Mouse (Mus musculus) megakaryocyte-erythroid progenitor cell, adult 5-6 weeks (primary cell): ENCODE measurements around the gene Gast. TPM values are rescaled to one million over a fixed set of nuclear protein-coding genes. Genes with fewer than 3 reads are reported as not detected.
"Not testable (repeated sequence)": the region's sequence is repeated elsewhere in the genome, so short reads cannot be mapped to it uniquely, and the experiment has no call there.

ENCODE experiments used
- ATAC-seq: replicated peaks from 2 replicates; pipeline ENCODE4 v1.8.0; 2016; ENCODE audit warnings: mild to moderate bottlenecking, inconsistent platforms; ENCODE audit not compliant: severe bottlenecking, poor library complexity, low FRiP score, low TSS enrichment
- total RNA-seq, 2 experiments: library from RNA; stranded (forward) in 1 of 2; stranded (reverse) in 1 of 2; fragments of 200-1000, 215-1000 nt in 1 of 2; fragments of >200 nt in 1 of 2; fragmentation: Nextera tagmentation in 1 of 2; gene quantifications; 2 replicates each; pipeline ENCODE4 v1.2.3; 2014 to 2017

Gene Gast
- total RNA-seq (2014; fragmentation: Nextera tagmentation) = not detected in 2 replicates
- not detected in 2 replicates for total RNA-seq (2017)

DNA sequence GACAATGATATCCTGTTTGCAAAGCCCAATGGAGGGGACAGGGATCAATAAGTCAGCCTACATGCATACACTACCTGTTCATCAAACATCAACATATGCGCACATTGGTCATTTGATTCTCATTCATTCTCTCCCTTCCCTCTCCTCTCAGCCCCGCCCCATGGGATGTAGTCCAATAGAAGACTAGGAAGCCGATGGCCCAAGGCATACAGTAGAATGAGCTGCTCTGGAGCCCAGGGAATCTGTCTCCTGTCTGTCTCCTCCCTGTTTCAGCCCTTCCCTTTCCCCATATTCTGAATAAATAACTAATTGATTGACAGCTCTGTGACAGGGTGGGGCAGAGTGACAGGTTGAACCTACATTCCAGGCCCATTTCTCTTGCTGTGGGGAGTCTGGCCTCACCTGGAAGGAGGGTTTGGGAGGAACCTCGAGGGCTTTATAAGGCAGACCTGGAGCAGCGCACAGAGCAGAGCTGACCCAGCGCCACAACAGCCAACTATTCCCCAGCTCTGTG lies at the start of gene Gast:
Gast (plus strand) TSS at position 464 of the 514 bp plus-strand sequence.
- ATAC-seq = no peak

GRCm38 (mm10) chr11:100284988-100285387 lies 49.2 kb upstream of the Gast start:
- ATAC-seq = no peak

GRCm38 (mm10) chr11:100287024-100287423 lies 47.2 kb upstream of the Gast start:
- no peak for ATAC-seq

- ATAC-seq = no peak
Measured at GRCm38 (mm10) chr11:100288942-100289341, 45.3 kb upstream of the Gast start.

DNA sequence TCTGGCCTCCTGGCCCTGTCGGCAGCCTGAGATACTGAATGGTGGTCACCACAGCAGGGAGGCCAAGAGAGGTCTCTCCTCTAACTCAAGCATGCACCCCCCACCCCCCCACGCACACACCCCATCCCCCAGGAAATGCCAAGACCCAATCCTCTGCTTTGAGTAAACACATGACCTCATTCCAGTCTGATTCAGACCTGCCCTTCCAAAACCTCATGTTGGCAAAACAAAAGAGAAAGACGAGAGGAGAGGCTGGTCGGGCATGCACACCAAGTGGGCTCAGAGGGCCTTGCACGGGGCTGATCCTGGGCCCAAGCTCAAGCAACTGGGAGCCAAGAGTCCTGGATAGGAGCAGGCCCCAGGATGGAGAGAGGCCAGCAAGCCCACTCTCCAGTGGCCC lies 44.0 kb upstream of the Gast start:
- ATAC-seq = no peak

GRCm38 (mm10) chr11:100292884-100293283 lies 41.3 kb upstream of the Gast start:
- ATAC-seq = no peak

DNA sequence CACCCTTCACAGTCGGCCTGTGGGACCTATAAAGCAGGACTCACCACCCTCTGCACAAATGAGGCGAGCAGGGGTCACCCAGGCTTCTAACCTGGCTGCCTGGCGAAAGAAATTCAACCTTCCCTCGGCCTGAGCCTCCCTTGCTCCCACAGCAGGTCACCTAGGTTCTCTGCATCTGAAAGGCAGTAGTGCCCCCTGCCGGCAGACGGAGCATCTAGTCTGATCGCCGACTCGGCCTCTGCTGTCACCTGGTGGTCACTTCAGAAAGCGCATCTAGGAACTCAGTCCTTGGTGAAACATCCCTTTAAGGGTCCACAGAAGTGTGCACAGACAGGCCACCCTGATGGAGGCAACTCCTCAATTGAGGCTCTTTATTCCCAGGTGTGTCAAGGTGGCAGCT lies 38.9 kb upstream of the Gast start:
- peak; percentile 81 for ATAC-seq

DNA sequence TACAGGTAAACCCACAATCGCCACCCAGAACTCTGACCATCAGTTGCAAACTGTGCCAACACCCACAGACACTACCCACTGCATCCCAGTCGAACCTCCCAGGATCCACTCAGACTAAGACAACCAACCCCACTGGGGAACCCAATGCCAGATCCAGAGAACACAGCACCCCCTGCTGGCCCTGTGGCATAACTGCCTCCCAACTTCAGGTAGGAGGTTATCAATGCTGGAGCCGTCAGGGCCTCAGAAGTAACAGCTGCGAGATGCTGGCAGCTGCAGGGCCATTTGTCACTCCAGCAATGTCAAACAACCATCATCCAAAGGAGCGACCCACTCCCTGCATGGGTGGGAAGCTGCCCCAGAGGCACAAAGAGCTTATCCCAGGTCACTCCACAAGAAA lies 36.4 kb upstream of the Gast start:
- ATAC-seq = peak; percentile 62

DNA sequence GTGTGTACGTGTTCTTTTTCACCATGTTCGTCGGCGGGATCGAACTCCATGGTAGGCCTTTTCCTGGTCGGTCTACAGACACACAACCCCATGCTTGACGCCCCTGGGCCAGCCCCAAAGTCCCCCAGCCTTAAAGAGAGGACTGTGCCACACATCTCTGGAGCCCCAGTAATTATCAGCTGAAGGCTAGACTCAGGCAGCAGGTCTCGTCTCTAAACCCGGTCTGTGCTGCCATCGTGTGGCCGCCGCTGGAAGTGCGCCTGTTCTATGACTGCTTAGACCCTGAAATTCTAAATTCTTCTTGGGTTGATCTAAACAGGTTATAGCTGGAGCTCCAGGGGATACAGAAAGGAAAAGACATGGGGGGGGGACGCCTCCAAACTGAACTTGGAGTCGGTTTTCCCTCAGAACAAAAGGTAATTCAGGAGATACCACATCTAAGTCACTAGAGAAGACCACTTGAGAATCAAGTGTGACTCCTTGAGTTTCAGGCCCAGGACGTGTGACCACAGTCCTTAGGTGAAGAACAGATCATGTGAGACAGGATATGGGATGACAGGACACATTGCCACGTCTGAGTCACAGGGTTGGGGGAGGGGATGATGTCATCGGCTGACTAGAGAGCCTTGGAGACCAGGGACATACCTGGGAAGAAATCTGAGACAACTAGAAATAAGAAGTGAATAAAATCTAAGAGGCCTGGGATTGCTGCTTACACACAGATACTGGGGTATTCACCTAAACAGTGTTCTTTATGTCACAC lies 35.8 kb upstream of the Gast start:
- peak; percentile 62 for ATAC-seq

- no peak for ATAC-seq
Measured at GRCm38 (mm10) chr11:100300293-100300692, 33.9 kb upstream of the Gast start.

- ATAC-seq = no peak
Measured at GRCm38 (mm10) chr11:100301292-100301691, 32.9 kb upstream of the Gast start.

DNA sequence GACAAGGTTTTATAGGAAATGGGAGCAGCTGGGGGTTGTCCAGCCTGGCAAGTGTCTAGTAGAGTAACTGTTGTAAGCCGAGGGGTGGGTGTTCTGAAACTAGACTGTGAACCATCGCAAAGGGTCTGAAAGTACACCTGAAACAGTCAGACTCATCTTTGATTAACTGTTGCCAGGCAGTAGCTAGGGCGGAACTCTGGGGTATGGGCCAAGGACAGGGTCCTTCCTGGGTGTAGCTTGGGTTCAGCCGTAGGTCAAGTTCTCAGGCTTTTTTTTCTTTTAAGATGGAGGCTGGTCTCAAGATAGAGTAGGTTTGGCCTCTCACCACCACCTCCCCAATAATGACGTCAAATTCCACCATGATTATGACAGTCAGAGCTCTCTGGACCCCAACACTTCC lies 26.3 kb upstream of the Gast start:
- ATAC-seq = no peak

DNA sequence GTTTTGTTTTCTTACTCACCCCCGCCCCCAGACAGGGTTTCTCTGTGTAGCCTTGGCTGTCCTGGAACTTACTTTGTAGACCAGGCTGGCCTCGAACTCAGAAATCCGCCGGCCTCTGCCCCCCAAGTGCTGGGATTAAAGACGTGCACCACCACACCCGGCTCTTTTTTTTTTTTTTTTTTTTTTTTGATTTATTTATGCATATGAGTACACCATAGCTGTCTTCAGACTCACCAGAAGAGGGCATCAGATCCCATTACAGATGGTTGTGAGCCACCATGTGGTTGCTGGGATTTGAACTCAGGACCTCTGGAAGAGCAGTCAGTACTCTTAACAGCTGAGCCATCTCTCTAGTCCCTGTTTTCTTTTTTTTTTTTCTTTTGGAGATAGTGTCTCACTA lies 25.5 kb upstream of the Gast start:
- ATAC-seq = not testable (repeated sequence)

GRCm38 (mm10) chr11:100311656-100312055 lies 22.6 kb upstream of the Gast start:
- ATAC-seq = no peak

- no peak for ATAC-seq
Measured at GRCm38 (mm10) chr11:100312096-100312679, 22.0 kb upstream of the Gast start.

- ATAC-seq = no peak
Measured at GRCm38 (mm10) chr11:100313424-100313823, 20.8 kb upstream of the Gast start.

- ATAC-seq = no peak
Measured at GRCm38 (mm10) chr11:100315439-100315838, 18.8 kb upstream of the Gast start.

DNA sequence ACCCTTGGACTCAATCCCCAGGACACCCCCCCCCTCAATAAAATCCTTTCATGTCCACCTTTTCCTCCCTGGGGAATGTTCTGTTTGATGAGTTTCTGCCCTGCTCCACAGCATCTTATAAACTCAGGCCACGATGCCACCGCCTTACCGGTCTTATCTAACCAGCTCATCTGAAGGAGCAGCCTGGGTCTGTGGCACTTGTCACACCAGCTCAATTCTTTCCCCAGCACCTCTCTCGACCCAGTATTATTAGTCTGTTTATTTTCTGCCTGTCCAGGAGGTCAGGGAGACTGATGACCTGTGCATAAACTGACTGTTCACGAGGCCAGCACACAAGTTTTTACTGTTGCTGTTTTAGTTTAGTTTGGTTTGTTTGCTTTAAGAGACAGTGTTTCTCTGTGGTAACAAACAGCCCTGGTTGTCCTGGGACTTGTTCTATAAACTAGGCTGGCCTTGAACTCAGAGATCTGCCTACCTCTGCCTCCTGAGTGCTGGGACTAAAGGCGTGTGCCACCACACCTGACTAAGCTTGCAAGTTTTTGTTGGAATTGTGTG lies 16.3 kb upstream of the Gast start:
- ATAC-seq = 0 out of 2 replicates have a peak, but pooled peaks have one; percentile 22

DNA sequence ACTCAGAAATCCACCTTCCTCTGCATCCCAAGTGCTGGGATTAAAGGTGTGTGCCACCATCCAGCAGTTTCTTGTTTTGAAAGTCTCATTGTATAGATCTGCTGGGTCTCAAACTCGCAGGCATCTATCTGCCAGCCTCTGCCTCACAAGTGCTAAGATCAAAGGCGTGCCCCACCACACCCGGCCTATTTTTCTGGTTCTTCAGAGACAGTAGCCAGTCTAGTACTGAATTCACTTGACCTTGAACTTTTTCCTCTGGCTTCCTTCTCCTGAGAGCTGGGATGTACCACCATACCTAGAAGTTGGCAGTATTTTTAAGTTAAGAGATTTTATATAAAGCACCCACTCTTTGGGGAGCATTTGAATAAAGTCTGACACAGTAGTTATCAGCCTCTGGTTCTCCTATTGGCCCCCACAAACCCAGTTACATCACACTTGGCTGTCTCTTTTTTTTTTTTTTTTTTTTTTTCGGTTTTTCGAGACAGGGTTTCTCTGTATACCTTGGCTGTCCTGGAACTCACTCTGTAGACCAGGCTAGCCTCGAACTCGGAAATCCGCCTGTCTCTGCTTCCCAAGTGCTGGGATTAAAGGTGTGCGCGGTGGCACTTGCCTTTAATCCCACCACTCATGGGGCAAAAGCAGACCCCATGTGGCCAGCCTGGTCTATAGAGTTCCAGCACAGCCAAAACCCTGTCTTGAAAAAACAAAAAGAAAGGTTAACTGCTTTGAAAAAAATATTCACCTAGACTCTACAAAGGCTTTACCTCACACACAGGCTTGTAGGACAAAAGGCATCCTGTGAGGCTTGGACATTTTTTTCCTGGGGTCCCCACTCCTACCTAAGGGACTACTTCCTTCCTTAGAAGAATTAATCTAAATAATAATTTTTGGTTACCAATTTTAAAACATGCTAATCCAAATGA lies 15.4 kb upstream of the Gast start:
- no peak for ATAC-seq
